Mouse (Mus musculus): ENCODE measurements around the gene Slc1a5. TPM values are rescaled to one million over a fixed set of nuclear protein-coding genes. Genes with fewer than 3 reads are reported as not detected.

The Slc1a5 gene
- polyA plus RNA-seq, 1 experiment from 2014 or later, result 9.6 TPM

DNA sequence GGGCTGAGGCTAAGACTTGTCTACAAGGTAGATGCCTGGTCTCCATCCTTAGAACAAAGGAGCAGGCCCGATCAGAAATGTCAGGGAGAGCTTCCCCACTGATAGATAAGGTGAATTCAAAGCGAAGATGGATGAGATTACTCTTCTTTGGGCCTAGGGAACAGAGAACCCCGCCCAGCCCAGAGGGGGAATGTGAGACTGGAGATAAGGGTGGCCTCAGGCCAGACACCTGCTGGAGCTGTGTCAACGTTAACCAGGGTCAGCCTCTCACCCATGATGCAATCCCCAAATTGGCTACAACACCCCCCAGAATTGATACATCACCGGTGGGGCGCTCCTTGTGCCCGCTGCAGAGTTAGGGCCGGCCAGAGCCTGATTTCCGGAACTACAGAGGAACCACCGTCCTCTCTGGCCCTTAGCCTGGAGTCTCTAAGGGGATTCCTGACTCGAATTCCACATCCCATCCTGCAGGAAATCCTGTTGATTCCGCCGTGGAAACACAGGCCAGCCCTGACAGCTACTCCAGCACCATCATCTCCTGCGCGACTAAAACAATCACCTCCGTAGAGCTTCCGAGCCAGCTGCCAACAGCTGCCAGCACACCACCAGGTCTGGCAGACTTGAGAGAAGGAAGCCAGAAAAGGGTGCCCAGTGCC, 25.6 kb upstream of the Slc1a5 start:
- Histone ChIP-seq H3K27me3 (replicated peaks; ENCODE audit: control insufficient read depth, insufficient read depth, low read length) (no peaks in the 10 kb centered on the region), H3K27ac (ENCODE audit: low read depth, low read length) (no peak overlapping the region), H3K36me3 (ENCODE audit: control insufficient read depth, insufficient read depth, low read length) (no peaks in the 10 kb centered on the region), H3K9me3 (ENCODE audit: control insufficient read depth, low read length) (no peaks in the 10 kb centered on the region), H3K4me1 (ENCODE audit: control insufficient read depth, insufficient read depth, low read depth, low read length) (no peaks in the 10 kb centered on the region), H3K9ac (ENCODE audit: low read depth, low read length) (no peak overlapping the region), H3K4me3 (ENCODE audit: low read length) (no peak overlapping the region), H3K4me2 (ENCODE audit: low read length) (no peak overlapping the region)
- WGBS, result 78% methylated on average over 17 of the region's 17 CpGs
- no peak for ATAC-seq

GRCm38 (mm10) chr7:16758872-16759574, 22.1 kb upstream of the Slc1a5 start:
- H3K27me3 ChIP-seq (replicated peaks; ENCODE audit: control insufficient read depth, insufficient read depth, low read length), result no peaks in the 10 kb centered on the region
- no peaks in the 10 kb centered on the region for H3K36me3 ChIP-seq (ENCODE audit: control insufficient read depth, insufficient read depth, low read length)
- peak; percentile 97 for ATAC-seq
- WGBS, result 50% methylated on average over 11 of the region's 11 CpGs
- no peak overlapping the region for H3K4me3 ChIP-seq (ENCODE audit: low read length)
- H3K4me2 ChIP-seq (ENCODE audit: low read length), result no peak overlapping the region
- no peaks in the 10 kb centered on the region for H3K4me1 ChIP-seq (ENCODE audit: control insufficient read depth, insufficient read depth, low read depth, low read length)
- no peak overlapping the region for H3K9ac ChIP-seq (ENCODE audit: low read depth, low read length)
- no peak overlapping the region for H3K27ac ChIP-seq (ENCODE audit: low read depth, low read length)
- no peaks in the 10 kb centered on the region for H3K9me3 ChIP-seq (ENCODE audit: control insufficient read depth, low read length)

GRCm38 (mm10) chr7:16760292-16760691, 20.8 kb upstream of the Slc1a5 start:
- ATAC-seq, result no peak

DNA sequence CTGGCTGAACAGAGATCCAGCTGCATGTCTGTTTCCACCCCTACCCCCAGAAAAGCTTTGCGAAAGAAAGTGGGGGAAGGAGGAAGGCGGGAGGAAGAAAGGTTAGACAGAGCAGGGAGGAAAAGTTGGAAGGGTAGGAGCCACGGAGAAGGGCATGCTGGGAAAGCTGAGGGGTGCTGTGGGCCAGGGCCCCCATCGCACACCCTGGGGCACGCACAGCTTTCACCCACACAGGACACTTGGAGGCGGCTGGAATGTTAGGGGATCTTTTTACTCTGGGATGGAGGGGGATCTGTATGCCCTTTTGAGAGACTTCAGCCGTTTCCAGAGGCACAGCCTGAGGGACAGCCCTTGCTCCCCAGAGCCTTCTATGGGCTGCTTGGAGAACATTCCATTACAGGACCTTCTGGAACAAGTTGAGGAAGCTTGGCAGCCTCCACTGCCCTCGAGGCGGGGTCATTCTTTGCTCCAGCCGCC, 20.1 kb upstream of the Slc1a5 start:
- Histone ChIP-seq H3K9ac (ENCODE audit: low read depth, low read length) (no peak overlapping the region), H3K9me3 (ENCODE audit: control insufficient read depth, low read length) (no peaks in the 10 kb centered on the region), H3K4me3 (ENCODE audit: low read length) (no peak overlapping the region), H3K36me3 (ENCODE audit: control insufficient read depth, insufficient read depth, low read length) (no peaks in the 10 kb centered on the region), H3K27me3 (replicated peaks; ENCODE audit: control insufficient read depth, insufficient read depth, low read length) (no peaks in the 10 kb centered on the region), H3K4me1 (ENCODE audit: control insufficient read depth, insufficient read depth, low read depth, low read length) (no peaks in the 10 kb centered on the region), H3K27ac (ENCODE audit: low read depth, low read length) (no peak overlapping the region), H3K4me2 (ENCODE audit: low read length) (no peak overlapping the region)
- no peak for ATAC-seq
- 51% methylated on average over 9 of the region's 10 CpGs for WGBS

More at GRCm38 (mm10) chr7:16760292-16760691, 20.8 kb upstream of the Slc1a5 start:
- Histone ChIP-seq H3K27me3 (replicated peaks; ENCODE audit: control insufficient read depth, insufficient read depth, low read length) (no peaks in the 10 kb centered on the region), H3K36me3 (ENCODE audit: control insufficient read depth, insufficient read depth, low read length) (no peaks in the 10 kb centered on the region), H3K4me2 (ENCODE audit: low read length) (no peak overlapping the region), H3K9me3 (ENCODE audit: control insufficient read depth, low read length) (no peaks in the 10 kb centered on the region), H3K27ac (ENCODE audit: low read depth, low read length) (no peak overlapping the region), H3K4me3 (ENCODE audit: low read length) (no peak overlapping the region), H3K4me1 (ENCODE audit: control insufficient read depth, insufficient read depth, low read depth, low read length) (no peaks in the 10 kb centered on the region), H3K9ac (ENCODE audit: low read depth, low read length) (no peak overlapping the region)
- 27% methylated on average over 8 of the region's 8 CpGs for WGBS

GRCm38 (mm10) chr7:16761630-16762029, 19.5 kb upstream of the Slc1a5 start:
- Histone ChIP-seq H3K4me3 (ENCODE audit: low read length) (no peak overlapping the region), H3K9me3 (ENCODE audit: control insufficient read depth, low read length) (no peaks in the 10 kb centered on the region), H3K27me3 (replicated peaks; ENCODE audit: control insufficient read depth, insufficient read depth, low read length) (no peaks in the 10 kb centered on the region), H3K4me1 (ENCODE audit: control insufficient read depth, insufficient read depth, low read depth, low read length) (no peaks in the 10 kb centered on the region), H3K4me2 (ENCODE audit: low read length) (no peak overlapping the region), H3K9ac (ENCODE audit: low read depth, low read length) (no peak overlapping the region), H3K27ac (ENCODE audit: low read depth, low read length) (no peak overlapping the region), H3K36me3 (ENCODE audit: control insufficient read depth, insufficient read depth, low read length) (no peaks in the 10 kb centered on the region)
- ATAC-seq, result no peak
- 57% methylated on average over 5 of the region's 5 CpGs for WGBS

DNA sequence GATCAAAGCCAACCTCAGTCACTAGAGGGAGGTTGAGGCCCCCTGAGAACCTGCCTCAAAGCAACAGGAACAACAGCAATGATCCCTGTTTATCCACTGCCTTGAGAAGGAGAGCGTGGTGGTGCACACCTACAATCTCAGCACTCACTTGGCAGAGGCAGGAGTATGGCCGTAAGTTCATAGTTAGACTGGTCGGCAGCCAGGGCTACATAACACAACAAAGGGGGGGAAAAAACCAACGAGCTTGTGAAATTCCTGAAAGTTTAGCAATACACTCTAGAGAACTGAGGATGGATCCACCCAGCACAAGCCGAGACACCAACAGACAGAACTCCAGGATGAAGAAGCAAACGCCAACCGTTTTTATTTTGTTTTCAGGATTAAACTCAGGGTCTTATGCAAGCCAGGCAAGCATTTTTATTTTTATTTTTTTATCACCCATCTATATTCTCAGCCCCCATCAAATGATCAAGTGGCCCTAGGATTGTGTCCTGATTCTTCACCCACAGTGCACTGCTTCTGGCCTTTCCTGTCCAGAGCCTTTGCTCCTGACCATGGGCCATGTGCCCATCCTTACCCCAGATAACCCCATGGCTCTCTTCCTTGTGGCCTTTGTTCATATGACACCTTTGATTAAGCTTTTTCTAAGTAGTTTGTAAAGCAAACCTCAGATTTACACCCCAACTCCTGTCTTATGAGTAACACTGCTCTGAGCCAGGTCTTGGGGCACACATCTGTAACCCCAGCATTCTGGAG, 17.5 kb upstream of the Slc1a5 start:
- WGBS, result 86% methylated on average over 7 of the region's 7 CpGs

DNA sequence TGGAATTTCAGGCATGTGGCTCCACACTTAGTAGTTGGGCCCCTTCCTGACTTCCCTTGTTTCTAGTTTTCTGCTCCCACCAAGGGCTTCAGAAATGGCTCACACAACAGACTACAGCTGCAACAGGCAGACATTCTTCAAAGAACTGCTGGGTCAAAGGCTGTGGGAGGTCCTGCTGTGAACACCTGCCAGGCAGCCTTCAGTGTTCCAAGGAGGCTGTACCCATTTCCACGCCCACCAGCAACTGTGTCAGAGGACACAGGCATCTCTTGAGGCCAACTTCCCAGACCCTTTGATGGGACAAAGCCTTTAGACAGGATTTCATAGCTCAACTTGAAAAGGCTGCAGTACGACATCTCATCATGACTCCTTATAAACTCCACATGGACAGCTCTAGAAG, 14.7 kb upstream of the Slc1a5 start:
- no peak overlapping the region for H3K27ac ChIP-seq (ENCODE audit: low read depth, low read length)
- no peak overlapping the region for H3K4me2 ChIP-seq (ENCODE audit: low read length)
- no peak overlapping the region for H3K4me3 ChIP-seq (ENCODE audit: low read length)
- H3K9ac ChIP-seq (ENCODE audit: low read depth, low read length), result no peak overlapping the region
- no peaks in the 10 kb centered on the region for H3K36me3 ChIP-seq (ENCODE audit: control insufficient read depth, insufficient read depth, low read length)
- H3K4me1 ChIP-seq (ENCODE audit: control insufficient read depth, insufficient read depth, low read depth, low read length), result no peaks in the 10 kb centered on the region
- ATAC-seq, result no peak
- WGBS, result 11% methylated on average over 2 of the region's 2 CpGs
- H3K9me3 ChIP-seq (ENCODE audit: control insufficient read depth, low read length), result no peaks in the 10 kb centered on the region
- H3K27me3 ChIP-seq (replicated peaks; ENCODE audit: control insufficient read depth, insufficient read depth, low read length), result no peaks in the 10 kb centered on the region

More for the DNA sequence above, 17.5 kb upstream of the Slc1a5 start:
- Histone ChIP-seq H3K9ac (ENCODE audit: low read depth, low read length) (no peak overlapping the region), H3K9me3 (ENCODE audit: control insufficient read depth, low read length) (no peaks in the 10 kb centered on the region), H3K36me3 (ENCODE audit: control insufficient read depth, insufficient read depth, low read length) (no peaks in the 10 kb centered on the region), H3K4me1 (ENCODE audit: control insufficient read depth, insufficient read depth, low read depth, low read length) (no peaks in the 10 kb centered on the region), H3K4me3 (ENCODE audit: low read length) (no peak overlapping the region), H3K27ac (ENCODE audit: low read depth, low read length) (no peak overlapping the region), H3K27me3 (replicated peaks; ENCODE audit: control insufficient read depth, insufficient read depth, low read length) (no peaks in the 10 kb centered on the region), H3K4me2 (ENCODE audit: low read length) (no peak overlapping the region)
- ATAC-seq, result no peak

DNA sequence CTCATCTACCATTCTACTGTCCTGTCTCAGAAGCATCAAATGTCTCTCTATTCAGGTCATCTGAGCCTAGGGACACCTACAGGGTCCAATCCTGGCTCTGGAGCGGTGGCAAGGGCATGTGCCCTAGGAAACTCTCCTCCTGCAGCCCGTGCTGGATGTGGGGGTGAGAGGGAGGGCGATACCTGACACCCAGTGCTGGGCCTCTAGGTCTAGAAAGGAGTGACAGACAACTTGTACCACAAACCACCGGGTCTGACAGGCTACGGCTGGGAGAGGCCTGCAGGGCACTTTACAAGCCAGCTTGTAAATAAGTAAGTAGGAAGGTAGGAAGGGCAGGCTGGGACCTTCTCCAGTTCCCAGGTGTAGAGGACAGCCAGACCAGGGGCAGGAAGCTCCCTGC, 5.3 kb upstream of the Slc1a5 start:
- 76% methylated on average over 5 of the region's 5 CpGs for WGBS

DNA sequence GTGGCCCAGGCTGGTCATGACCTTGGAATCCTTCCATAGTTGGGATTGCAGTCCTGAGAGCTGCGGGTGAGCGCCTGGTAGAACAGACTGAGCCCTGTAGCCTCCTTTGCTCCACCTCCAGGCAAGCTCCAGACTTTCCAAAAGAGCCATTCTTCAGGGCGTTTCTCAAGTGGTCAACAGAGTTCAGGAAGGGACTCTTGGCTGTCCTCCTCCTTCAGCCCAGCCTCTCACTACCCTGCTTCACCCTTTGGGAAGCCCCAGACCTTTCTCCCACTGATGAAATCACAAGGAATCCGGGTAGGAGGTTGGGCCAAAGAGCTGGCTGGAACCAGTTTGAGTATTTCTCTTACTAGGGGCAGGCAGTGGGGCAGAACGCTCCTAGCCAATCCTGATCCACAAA, 1.1 kb upstream of the Slc1a5 start:
- no peak for ATAC-seq
- no peak overlapping the region for H3K9ac ChIP-seq (ENCODE audit: low read depth, low read length)
- no peaks in the 10 kb centered on the region for H3K36me3 ChIP-seq (ENCODE audit: control insufficient read depth, insufficient read depth, low read length)
- no peaks in the 10 kb centered on the region for H3K27me3 ChIP-seq (replicated peaks; ENCODE audit: control insufficient read depth, insufficient read depth, low read length)
- peaks cover 17% of the 10 kb centered on the region for H3K4me1 ChIP-seq (ENCODE audit: control insufficient read depth, insufficient read depth, low read depth, low read length)
- H3K27ac ChIP-seq (ENCODE audit: low read depth, low read length), result no peak overlapping the region
- 76% methylated on average over 5 of the region's 5 CpGs for WGBS
- no peak overlapping the region for H3K4me2 ChIP-seq (ENCODE audit: low read length)
- no peaks in the 10 kb centered on the region for H3K9me3 ChIP-seq (ENCODE audit: control insufficient read depth, low read length)
- no peak overlapping the region for H3K4me3 ChIP-seq (ENCODE audit: low read length)

More for the DNA sequence above, 5.3 kb upstream of the Slc1a5 start:
- Histone ChIP-seq H3K4me1 (ENCODE audit: control insufficient read depth, insufficient read depth, low read depth, low read length) (no peaks in the 10 kb centered on the region; the same call in 1 of the 2 replicates), H3K4me2 (ENCODE audit: low read length) (no peak overlapping the region), H3K9ac (ENCODE audit: low read depth, low read length) (no peak overlapping the region), H3K4me3 (ENCODE audit: low read length) (no peak overlapping the region), H3K9me3 (ENCODE audit: control insufficient read depth, low read length) (peaks cover 3% of the 10 kb centered on the region; the same call in 1 of the 2 replicates), H3K27me3 (replicated peaks; ENCODE audit: control insufficient read depth, insufficient read depth, low read length) (no peaks in the 10 kb centered on the region), H3K36me3 (ENCODE audit: control insufficient read depth, insufficient read depth, low read length) (no peaks in the 10 kb centered on the region), H3K27ac (ENCODE audit: low read depth, low read length) (no peak overlapping the region)
- ATAC-seq, result no peak

All from hindbrain, embryonic 16.5 days (tissue).